Mouse (Mus musculus): ENCODE measurements at regions not wholly inside any gene's neighbourhood (a gene's known extent, or its start where the extent isn't known, plus 50 kb on each side); places are given as distances from the start of the nearest gene placed in this dataset.

GRCm38 (mm10) chr1:75850131-75850530, 304.1 kb downstream of the Slc4a3 start:
- TF ChIP-seq CTCF (IDR thresholded peaks at IDR 0.05; ENCODE audit: low read depth) (no peak), EP300 (IDR thresholded peaks at IDR 0.05; ENCODE audit: low read depth) (no peak)

All from heart, postnatal 0 days (tissue).